Mouse (Mus musculus) adrenal gland, adult 18-20 months (tissue): ENCODE measurements around the gene Dmrtb1. TPM values are rescaled to one million over a fixed set of nuclear protein-coding genes. Genes with fewer than 3 reads are reported as not detected.

Experiments
- DNase-seq, 2 experiments: peaks; one replicate each; pipeline ENCODE4 v3.0.0; 2021 to 2022; ENCODE audit warnings: low spot score in 2 of 2
- total RNA-seq, 2 experiments: library from RNA; stranded (reverse); gene quantifications; 1 replicate in 1 of 2; 2 replicates in 1 of 2; pipeline ENCODE4 v1.2.3; 2021

The Dmrtb1 gene
- total RNA-seq, 2 experiments from 2014 or later: not detected

DNA sequence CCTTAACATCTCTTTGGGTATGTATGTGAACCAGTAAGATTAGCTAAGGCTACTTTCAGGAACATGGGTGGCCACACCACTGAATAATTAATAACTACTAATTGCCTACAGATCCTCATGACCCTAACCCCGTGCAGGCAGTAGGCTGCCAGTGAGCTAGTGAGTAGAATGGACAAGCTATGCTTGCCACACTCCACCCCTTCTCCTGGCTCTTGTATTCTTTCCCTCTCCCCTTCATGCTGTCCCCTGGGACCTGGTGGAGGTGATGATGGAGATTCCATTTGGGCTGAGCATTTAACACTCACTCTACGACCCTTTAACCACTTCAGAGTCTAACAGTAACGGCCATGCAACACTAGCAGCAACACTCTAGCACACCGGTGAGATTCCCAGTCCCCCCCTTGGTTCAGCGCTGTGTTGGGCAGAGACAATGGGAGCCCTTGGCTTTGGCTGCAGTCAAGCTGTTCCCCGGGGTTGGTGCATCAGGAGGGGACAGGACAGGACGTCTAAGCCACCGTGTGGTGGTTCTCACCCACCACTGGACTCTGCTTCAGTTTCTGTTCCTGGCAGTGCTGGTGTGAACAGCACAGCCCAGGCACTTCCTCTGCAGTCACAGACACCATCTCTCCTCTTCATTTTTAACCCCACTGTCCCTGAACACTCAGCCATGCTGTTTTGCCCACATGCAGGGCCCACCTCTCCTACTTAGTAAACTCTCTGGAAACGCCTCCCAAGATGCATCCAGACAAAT lies 2.8 kb downstream of the Dmrtb1 start:
- DNase-seq: no peak

DNA sequence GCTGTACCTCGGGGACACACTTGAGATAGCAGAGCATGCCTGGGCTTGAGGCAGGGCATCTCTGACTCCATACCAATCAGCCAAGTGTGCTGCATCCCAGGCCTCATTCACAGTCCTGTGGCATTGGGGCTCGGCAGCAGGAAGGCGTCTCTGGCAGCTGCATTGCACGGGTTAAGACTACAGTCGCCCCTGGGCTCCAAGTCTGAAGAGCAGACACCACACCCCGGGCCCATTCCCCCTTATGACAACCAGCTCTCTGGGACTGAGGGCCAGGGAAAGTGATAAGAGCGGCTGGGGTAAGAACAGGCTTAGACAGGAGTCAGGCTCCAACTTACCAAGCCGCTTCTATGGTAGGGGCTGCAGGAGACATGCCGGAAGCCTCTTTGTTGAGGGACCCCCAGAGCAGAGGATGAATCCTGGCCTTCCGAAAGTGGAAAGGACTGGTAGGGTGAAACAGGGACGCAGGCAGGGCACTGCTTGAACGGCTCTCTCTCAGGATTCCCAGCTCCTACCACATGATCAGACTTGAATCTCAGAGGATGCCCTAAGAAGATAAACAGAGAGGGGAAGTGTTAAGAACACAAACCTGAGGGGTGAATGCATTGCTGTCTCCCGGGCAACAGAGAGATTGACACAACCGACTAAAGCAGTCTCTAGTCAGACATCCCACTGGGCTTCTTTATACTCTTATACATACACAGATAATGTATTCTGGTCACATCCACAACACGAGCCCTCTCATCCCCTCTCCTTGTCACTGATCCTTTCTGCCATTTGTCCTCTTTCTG lies 3.5 kb downstream of the Dmrtb1 start:
- DNase-seq: no peak

DNA sequence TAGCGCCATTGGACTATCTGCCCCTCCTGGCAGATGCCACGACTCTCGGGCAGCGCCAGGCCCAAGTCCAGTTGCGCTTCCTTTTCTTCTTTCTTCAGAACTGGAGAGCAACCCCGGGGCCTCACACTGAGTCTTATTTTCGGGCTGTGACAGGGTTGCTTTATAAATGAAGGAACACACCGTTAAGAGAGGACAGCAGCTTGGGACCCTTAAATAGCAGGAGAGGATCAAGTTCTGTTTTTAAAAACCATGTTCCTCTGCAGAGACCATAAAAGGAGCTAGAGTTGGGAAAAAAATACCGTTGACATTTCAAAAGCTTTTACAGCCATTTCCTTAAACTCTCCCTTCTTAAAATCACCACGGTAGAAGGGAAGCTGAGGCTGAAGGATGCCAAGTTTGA lies 8.4 kb downstream of the Dmrtb1 start:
- no peak for DNase-seq

DNA sequence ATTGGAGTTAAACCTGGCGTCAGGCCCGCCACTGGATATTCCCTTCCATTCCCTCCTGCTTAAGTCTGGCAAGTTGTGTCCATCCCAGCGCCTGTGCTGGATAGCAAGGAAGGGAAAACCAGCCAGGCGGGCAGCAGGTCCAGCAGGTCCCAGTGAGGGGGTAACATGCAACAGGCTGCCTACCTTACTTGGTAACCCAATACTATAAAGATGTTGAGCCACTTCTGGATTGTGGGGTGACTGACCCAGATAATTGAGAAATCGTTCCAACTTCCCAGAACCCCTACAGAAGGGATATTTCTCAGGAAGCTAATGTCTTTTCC lies 9.7 kb downstream of the Dmrtb1 start:
- no peak for DNase-seq

DNA sequence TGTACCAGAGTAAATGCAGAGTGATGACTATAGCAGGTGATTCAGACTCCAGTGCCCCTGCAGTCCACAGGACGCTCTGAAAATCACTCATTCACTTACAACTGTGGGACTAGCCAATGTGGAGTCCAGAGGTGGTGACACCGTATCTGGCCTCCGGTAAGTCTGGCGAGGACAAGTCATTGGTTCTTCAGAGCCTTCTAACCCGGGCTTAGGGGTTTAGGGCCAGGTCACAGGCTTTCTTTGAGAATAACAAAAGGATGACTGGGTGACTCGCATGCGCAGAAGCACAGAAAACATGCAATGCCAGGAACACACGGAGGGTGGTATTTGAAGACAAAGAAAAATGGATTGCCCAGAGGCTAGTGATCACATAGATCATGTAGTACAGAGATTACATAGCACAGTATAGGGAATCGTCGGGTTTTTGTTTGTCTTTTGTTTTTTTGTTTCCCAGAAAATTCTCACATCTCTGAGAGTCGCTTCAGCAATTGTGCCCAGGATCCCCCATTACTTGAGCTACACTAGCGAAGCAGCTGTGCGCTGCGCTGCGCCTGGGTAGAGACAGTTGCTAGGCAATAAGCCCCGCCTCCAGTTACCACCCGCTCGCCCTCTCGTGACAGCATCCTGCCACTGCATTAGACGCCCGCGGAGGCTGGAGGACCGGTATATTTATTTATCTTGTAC lies 10.2 kb downstream of the Dmrtb1 start:
- peak; percentile 52 to 65 for DNase-seq

DNA sequence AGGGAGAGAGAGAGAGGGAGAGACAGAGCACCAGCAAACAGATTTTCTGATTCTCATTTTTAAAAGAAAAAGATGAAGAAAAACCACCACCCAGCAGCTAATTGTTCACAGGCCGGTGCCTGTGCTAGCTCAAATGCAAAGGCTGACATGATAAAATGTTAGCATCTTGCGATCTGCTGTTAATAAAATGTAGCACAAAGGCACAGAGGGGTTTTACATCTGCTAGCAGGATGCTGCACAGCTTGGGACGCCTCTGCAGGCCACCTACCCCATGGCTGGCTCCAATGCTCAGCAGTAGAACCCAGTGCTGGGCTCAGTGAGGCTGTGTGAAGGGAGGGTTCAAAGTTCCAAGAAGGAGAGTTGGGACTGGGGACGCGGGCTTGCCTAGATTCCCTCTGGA lies 13.3 kb downstream of the Dmrtb1 start:
- no peak for DNase-seq

DNA sequence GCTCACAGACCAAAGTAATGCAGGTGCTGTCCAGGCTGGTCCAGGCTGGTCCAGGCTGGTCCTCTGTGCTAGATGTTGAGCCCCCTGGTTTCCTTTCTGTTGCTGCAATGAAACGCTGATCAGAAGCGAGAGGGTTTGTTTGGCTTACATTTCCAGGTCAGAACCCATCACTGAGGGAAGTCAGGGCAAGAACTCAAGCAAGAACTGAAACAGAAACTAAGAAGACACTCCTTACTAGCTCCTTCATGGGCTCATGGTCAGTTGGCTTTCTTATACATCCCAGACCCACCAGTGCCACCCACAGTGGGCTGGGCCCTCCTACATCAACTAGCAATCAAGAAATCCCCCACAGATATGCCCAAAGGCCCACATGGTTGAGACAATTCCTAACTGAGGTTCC lies 15.5 kb downstream of the Dmrtb1 start:
- DNase-seq: no peak

DNA sequence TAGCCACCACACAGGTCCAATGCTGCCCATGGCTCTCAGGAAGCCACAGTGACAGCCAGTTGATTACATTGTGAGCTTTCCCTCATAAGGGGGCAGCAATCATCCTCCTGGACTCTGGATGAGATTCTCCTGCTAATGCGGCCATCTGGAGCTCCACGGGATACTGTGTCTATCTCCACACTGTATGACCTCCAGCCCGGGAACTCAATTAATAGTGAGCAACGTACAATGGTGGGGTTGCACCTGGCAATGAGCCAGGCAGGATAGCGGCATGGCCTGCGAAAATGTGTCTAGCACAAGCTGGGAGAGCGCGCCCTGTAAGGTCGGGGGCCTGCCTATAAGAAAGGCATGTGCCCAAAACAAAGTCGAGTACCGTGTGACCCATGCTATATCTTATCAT lies 23.4 kb downstream of the Dmrtb1 start:
- no peak for DNase-seq

DNA sequence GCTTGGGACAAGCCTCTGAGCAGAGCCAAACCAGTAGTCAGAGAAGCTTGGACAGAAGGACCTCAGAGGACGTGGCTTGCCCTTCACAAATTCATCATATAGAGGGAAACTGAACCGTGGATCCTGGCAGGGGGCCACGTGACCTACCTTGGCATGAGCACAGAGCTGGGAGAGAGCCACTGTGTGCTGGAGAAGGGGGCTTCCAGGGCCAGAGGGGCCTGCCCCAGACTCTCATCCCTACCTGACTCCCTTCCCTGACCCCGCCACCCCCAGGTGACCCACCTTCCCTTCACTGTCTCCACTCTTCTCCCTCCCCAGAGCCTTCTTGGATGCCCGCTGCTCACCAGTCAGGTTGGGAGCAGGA lies 30.8 kb downstream of the Dmrtb1 start:
- DNase-seq: no peak

DNA sequence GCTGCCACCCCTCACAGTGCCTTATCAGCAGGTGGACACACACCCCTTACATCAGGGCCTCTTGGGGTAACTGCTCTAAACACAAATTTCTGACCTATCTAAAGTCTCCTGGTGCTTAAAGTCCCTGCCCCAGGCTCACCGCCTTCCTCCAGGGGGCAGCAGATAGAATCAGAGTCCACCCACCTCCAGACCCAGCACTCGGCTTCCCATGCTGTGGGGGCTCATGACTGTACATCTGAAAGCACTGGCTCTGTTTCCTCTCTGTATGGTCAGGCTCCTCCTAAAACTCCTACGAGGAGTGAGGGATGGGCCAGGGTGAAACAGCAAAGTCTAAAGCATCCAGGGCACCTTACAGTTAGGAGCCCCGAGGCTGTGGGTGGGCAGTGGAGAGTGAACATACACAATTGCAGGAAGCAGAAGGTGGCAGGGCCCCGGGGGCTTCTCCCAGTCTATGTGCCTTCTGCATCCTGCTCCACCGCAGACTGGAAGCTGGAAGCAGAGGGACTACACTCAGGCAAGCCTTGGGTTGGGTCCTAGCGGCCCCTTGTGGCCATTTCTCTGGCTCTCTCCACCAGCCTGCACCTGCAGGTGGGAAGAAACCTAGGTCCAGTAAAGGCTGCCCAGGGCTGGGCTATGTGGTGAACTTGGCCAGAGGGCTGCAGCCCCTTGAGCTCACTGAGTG lies 31.3 kb downstream of the Dmrtb1 start:
- peak; percentile 67 to 68 for DNase-seq

DNA sequence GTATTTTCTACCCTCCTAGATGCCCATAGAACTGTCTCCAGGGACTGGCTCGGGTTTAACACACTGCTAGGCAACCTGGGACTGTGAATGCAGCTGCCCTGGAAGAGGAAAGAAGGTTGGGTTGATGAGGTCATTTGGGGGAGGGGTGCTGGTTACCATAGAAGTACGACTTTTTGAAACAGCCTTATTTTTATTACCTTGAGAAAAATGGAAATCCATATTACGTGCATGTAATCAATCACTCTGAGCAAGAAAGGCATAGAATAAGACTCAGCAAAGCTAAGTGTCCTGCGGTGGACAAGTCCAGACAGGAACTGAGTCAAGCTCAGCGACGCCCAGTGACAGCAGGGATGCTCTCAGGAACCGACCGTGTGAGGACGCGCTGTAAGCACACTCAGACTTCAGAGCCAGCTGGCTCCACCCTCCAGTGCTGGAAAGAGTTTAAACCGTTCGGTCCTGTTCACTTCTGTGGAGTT lies 33.0 kb downstream of the Dmrtb1 start:
- no peak for DNase-seq

DNA sequence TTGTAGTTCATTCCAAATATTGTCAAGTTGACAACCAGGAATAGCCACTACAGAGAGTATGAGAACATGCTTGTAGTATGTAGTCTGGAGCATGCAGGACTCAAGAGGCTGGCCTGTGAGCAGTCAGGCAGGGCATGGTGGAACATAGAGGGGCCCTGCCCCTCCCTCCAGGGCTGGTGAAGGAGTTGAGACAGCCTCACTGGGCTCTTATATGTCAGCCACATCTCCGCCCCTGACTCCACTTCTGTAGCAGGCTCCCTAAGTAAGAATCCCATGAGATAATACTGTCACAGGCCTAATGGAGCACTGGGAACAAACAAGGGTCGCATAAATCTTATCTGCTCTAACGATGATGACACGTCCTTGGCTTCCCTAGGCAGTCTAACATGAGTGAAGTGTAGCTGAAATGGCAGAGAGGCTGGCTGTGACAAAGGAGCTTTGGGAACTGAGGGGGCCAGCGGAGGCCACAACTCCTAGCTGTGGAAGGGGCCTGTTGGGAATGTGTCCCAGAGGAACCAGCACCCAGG lies 35.0 kb downstream of the Dmrtb1 start:
- no peak for DNase-seq

DNA sequence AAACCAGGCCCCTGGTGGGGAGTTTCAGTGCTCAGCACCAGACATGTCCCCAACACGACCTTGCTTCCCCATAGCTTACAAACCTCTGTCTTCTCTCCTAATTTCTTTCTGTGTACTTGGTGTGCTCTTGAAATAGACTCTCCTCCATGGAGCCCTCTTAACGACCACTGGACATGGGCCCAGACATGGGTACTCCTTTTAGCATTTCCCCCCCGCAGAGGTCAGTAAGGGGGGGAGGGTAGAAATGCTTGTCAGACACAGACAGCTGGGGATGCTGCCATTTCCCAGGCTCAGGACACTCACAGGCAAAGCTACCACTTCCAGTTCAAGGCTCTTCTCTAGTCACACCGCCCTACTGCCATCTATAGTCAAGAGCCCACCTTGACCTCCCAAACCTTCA lies 42.4 kb downstream of the Dmrtb1 start:
- DNase-seq: no peak

DNA sequence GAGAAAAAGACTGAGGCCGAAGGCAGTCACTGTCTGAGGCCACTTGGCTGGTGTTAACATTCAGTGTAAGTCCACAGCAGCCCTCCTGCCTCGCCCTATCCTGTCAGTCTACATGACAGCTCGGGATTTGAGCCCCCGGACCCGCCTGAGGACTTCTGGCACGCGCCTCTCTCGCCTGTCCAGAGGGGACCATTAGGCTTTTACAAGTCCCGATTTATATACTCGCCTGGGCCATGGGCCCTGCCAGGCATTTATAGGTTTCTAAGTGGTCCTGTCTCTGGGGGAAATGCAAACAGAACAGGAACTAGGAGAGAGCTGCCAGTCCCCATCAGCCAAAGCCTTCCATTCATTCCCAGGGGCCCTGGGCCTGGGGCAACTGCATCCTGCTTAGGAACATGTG lies 45.7 kb downstream of the Dmrtb1 start:
- no peak for DNase-seq

DNA sequence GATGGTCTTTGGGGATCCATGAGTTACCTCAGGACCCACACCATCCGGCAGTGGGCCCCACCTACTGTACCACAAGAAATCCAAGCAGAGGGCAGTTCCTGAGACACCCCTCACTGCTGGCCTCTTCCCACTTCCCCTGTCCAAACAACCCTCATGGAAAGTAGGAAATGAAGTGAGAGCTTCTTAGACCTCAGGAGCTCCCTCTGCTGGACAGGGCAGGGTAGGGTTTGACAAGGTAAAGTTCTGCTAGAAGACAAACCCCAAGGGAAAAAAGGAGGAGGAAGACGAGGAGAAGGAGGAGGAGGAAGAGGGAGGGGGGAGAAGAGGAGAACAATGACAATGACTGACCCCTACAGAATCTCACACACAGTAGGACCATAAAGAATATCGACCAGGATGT lies 46.4 kb downstream of the Dmrtb1 start:
- DNase-seq: peak; percentile 40 to 49

DNA sequence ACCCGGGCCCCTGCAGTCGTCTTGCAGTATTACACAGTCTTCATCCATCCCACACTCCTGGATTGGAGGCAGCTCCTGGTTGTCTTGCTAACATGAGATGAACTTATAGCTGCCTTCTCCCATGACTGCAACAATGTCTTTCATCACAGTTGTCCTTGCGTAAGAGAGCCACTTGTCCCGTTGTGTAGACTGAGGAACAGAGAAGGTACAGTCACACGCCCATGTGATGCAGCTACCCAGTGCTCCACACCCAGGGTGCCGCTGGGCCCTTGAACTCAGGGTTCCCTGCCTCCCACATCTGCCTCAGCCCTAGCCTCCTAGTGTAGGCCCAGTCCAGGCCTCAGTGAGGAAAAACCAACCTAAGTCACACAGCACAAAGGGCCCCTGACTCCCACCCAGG lies 47.9 kb downstream of the Dmrtb1 start:
- DNase-seq: no peak

DNA sequence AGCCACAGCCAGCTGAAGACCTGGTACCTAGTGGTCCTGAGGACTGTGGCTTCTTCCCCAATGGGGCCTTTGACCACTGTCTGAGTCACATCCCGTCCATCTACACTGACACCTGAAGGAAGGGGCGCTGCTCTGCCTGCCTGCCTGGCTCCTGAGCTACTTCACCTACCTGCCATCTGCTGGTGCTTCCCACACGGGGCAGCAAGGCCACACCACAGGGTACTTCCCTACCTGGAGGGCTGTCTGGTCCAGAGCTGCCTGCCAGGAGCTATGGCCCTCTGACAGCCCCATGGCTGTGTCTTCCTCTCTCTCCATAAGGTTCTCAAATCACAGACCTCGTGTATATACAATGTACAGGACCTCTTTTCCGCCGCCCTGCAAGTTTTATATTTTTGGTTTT lies 49.4 kb downstream of the Dmrtb1 start:
- DNase-seq: no peak

DNA sequence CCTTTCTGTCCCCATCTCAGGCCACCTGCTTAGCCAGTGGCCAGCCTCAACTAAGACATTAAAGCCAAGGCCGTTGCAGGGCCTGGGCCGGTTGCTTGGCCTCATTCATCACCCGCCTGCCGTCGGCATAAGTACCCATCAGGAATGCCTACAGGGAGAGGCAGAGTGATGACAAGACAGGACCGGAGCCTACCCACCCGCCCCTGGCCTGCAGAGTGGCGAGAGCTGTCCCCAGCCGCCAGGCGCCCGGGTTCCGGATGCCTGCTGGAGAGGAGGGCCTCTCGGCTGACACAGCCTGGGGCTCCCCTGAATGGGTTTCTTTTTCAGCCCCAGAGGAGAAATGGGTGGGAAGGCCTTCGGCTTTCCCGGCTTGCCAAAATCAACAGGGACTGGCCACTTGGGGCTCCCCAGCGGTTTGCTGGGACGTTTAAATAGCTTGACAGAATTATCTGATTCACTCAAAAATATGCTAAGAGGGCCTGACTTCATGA lies 55.1 kb downstream of the Dmrtb1 start:
- DNase-seq: no peak

DNA sequence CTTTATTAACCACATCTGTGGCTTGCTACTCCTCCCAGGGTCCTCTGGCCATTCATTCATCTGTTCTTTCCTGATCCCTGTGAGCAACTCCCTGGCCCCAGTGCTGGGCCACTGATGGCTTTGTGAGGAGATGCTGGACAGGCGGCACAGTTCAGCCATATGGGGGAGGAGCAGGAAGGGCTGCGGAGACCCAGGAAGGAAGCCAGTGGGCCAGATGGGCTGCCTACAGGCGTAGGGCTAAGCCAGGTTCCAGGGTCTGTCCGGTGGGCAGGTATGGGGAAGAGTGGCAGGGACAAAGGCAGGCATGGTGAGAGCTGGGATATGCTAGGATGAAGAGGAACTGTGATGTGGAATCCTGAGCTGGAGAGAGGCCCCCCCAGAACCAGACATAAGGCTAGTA lies 55.8 kb downstream of the Dmrtb1 start:
- DNase-seq: no peak
